Mouse (Mus musculus): Measurements from ENCODE around the gene Prex1.

GRCm38 (mm10) chr2:166651317-166652030, 62.2 kb downstream of the Prex1 start:
- no peak for TF ChIP-seq CTCF (IDR thresholded peaks at IDR 0.05; ENCODE audit: low read depth, low read length)
- TF ChIP-seq GATA2 (IDR thresholded peaks at IDR 0.05; ENCODE audit: borderline replicate concordance, low read depth, low read length): no peak
- TF ChIP-seq GATA1 (IDR thresholded peaks at IDR 0.05; ENCODE audit: borderline replicate concordance, low read length): no peak
